Mouse (Mus musculus) neural tube, embryonic 11.5 days (tissue): ENCODE data around the gene Parn. TPM values are rescaled to one million over a fixed set of nuclear protein-coding genes. Genes with fewer than 3 reads are reported as not detected.

ENCODE experiments used
- ATAC-seq: fragments of 200-750 bp; cut with Nextera tagmentation; 2 replicates; pipeline ENCODE4 v1.8.0; 2017; ENCODE audit warnings: moderate number of reproducible peaks, mild to moderate bottlenecking, moderate TSS enrichment, moderate library complexity; ENCODE audit not compliant: insufficient read depth, low FRiP score, low TSS enrichment
- DNase-seq: peaks from one replicate; pipeline ENCODE4 v3.0.0-alpha.2; 2015; ENCODE audit warnings: low spot score
- H3K27ac ChIP-seq: fragments of 300-500 bp; sonication (generic); 2 replicates; pipeline ENCODE4 v1.5.1; 2014; ENCODE audit warnings: low read depth, mild to moderate bottlenecking, low read length
- H3K27me3 ChIP-seq: fragments of 300-500 bp; sonication (generic); 2 replicates; pipeline ENCODE4 v1.6.1; 2014; ENCODE audit warnings: mild to moderate bottlenecking, low read length, mixed read lengths; ENCODE audit not compliant: control insufficient read depth, insufficient read depth
- H3K36me3 ChIP-seq: fragments of 300-500 bp; sonication (generic); 2 replicates; pipeline ENCODE4 v1.6.1; 2014; ENCODE audit warnings: mild to moderate bottlenecking, low read length, moderate library complexity, mixed read lengths; ENCODE audit not compliant: control insufficient read depth, insufficient read depth
- H3K4me1 ChIP-seq: fragments of 300-500 bp; sonication (generic); 2 replicates; pipeline ENCODE4 v1.6.1; 2014; ENCODE audit warnings: low read length, mixed read lengths; ENCODE audit not compliant: control insufficient read depth, insufficient read depth
- H3K4me2 ChIP-seq: fragments of 300-500 bp; sonication (generic); 2 replicates; pipeline ENCODE4 v1.6.1; 2014; ENCODE audit warnings: low read depth, mild to moderate bottlenecking, moderate library complexity
- H3K4me3 ChIP-seq: fragments of 300-500 bp; sonication (generic); 2 replicates; pipeline ENCODE4 v1.5.1; 2014; ENCODE audit warnings: low read depth, low read length
- H3K9ac ChIP-seq: fragments of 300-500 bp; sonication (generic); 2 replicates; pipeline ENCODE4 v1.6.1; 2014; ENCODE audit warnings: mild to moderate bottlenecking, low read length
- H3K9me3 ChIP-seq: fragments of 300-500 bp; sonication (generic); 2 replicates; pipeline ENCODE4 v1.6.1; 2016; ENCODE audit warnings: low read length; ENCODE audit not compliant: control insufficient read depth
- WGBS: fragments of 180-500 bp; shearing (Covaris S2); extraction: QIAGEN DNeasy Blood & Tissue Kit; methylation state at CpG from one replicate; pipeline ENCODE4 v1.1.7; 2014; 5-methylcytosine and 5-hydroxymethylcytosine counted together
- polyA plus RNA-seq: library from polyadenylated mRNA; unstranded; fragments of >200 nt; fragmentation: Nextera tagmentation; extraction: Ambion mirVana; gene quantifications from 2 replicates; pipeline ENCODE4 v1.2.1, GENCODE M21; 2014

Parn gene
- polyA plus RNA-seq, 1 experiment from 2014 or later = 41.3 TPM

DNA sequence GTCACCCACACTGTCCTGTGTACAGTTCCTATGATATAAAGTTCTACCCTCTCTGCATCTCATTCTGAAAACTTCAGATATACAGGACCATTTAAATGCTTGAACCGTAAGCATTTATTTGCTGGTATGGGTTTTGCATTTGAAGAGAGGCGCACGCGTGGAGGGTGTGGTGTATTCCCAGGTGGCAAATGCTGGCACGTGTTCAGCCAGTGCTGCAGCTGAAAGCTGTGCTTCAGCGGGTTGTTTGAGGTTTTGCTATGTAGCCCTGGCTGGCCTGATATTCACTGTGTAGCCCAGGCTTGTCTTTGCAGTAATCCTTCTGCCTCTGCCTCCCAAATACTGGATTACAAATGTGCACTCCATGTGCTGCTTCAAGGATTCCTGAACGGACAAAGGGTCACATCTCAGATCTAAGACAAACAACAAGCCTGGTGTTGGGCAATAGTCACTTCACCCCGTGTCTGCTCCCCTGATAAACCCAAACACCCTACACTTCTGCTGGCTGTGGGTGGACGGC, 111.0 kb downstream of the Parn start:
- no peaks in the 10 kb centered on the region for H3K9me3 ChIP-seq
- H3K4me2 ChIP-seq = no peak overlapping the region
- no peaks in the 10 kb centered on the region for H3K27me3 ChIP-seq
- H3K4me1 ChIP-seq = no peaks in the 10 kb centered on the region
- no peaks in the 10 kb centered on the region for H3K36me3 ChIP-seq
- no peak overlapping the region for H3K4me3 ChIP-seq
- no peak for ATAC-seq
- no peak for DNase-seq
- no peak overlapping the region for H3K9ac ChIP-seq
- 84% methylated on average over 9 of the region's 9 CpGs for WGBS
- H3K27ac ChIP-seq = no peak overlapping the region

DNA sequence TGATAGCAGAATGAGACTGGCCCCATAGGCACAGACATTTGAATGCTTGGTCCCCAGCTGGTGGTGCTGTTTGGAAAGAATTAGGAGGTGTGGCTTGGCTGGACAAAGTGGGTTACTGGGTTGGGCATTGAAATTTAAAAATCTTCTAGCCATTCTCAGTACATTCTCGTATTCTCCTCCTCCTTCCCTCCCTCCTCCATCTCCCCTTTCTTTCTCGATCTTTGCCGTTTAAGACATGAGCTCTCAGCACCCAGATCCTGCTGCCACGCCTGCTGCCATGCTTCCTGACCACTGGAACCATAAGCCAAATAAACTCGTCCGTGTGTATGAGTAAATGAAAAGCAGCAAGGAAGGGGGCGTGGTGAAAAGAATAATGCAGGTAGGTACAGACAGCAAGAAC, 111.5 kb downstream of the Parn start:
- ATAC-seq (no peak), DNase-seq (no peak)
- 92% methylated on average over 7 of the region's 7 CpGs for WGBS

DNA sequence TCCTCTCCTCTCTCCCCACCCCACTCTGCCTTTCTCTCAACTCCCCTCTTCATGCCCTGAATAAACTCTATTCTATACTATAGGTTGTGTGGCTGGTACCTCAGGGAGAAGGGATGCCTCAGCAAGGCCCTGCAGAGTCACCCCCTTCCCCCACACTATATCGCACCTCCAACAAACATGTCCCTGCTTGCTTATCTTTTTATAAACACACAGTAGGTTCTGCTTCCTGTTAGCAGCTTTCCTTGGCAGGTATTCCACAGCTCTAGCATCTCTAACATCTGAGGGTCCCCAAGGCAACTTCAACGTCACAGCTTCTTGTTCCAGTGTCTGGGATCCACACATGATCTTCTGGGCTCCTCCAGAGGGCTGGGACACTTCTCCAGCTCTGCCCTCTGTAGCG, 117.3 kb downstream of the Parn start:
- 94% methylated on average over 3 of the region's 3 CpGs for whole genome bisulfite sequencing

More for the DNA sequence above, 111.5 kb downstream of the Parn start:
- Histone ChIP-seq H3K36me3 (no peaks in the 10 kb centered on the region), H3K9me3 (no peaks in the 10 kb centered on the region), H3K4me1 (no peaks in the 10 kb centered on the region), H3K27me3 (no peaks in the 10 kb centered on the region), H3K27ac (no peak overlapping the region), H3K4me3 (no peak overlapping the region), H3K4me2 (no peak overlapping the region), H3K9ac (no peak overlapping the region)

DNA sequence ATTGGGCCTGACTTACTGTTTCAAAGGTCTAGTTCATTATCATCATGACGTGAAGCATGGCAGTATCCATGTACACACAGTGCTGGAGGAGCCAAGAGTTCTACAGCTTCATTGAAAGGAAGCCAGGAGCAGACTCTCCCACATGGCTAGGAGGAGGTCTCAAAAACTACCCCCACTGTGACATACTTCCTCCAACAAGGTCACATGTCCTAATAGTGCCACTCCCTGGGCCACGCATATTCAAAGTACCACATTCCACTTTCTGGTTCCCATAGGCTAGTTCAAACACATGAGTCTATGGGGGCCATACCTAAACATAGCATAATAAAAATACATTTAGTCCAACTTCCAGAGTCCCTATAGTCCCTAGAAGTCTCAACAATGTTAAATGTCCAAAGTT, 118.0 kb downstream of the Parn start:
- Histone ChIP-seq H3K9me3 (peaks cover 9% of the 10 kb centered on the region), H3K36me3 (no peaks in the 10 kb centered on the region), H3K9ac (no peak overlapping the region), H3K27ac (no peak overlapping the region), H3K4me3 (no peak overlapping the region), H3K27me3 (no peaks in the 10 kb centered on the region), H3K4me1 (no peaks in the 10 kb centered on the region), H3K4me2 (no peak overlapping the region)
- DNase-seq = no peak
- WGBS = 84% methylated on average over 2 of the region's 2 CpGs
- ATAC-seq = no peak

More for the DNA sequence above, 117.3 kb downstream of the Parn start:
- no peak overlapping the region for H3K27ac ChIP-seq
- no peaks in the 10 kb centered on the region for H3K27me3 ChIP-seq
- no peak overlapping the region for H3K4me3 ChIP-seq
- no peak overlapping the region for H3K4me2 ChIP-seq
- no peak for DNase-seq
- no peaks in the 10 kb centered on the region for H3K36me3 ChIP-seq
- no peak overlapping the region for H3K9ac ChIP-seq
- H3K9me3 ChIP-seq = peaks cover 9% of the 10 kb centered on the region
- ATAC-seq = no peak
- H3K4me1 ChIP-seq = no peaks in the 10 kb centered on the region

DNA sequence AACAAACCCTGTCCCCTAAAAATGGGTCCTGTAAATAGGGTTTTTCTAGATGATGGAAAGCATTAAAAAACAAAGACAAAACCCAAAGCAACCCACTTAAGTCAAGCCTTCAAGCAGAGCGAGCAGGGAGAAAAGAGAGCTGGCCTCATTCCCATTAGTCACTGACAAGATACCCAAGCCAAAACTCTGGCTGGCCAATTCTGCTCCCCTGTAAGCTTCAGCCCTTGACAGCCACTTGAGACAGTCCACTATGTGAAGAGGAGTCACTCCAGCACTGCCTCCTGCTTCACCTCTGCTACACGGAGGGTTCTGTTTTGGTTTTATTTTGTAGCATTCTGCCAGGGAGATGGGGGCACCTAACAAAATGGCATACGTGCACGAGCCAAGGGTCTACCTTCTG, 126.2 kb downstream of the Parn start:
- Histone ChIP-seq H3K4me2 (no peak overlapping the region), H3K27ac (no peak overlapping the region), H3K27me3 (no peaks in the 10 kb centered on the region), H3K4me3 (no peak overlapping the region), H3K4me1 (no peaks in the 10 kb centered on the region), H3K9ac (no peak overlapping the region), H3K36me3 (no peaks in the 10 kb centered on the region), H3K9me3 (peaks cover 7% of the 10 kb centered on the region)
- DNase-seq = no peak
- no peak for ATAC-seq
- 84% methylated on average over 4 of the region's 4 CpGs for WGBS

DNA sequence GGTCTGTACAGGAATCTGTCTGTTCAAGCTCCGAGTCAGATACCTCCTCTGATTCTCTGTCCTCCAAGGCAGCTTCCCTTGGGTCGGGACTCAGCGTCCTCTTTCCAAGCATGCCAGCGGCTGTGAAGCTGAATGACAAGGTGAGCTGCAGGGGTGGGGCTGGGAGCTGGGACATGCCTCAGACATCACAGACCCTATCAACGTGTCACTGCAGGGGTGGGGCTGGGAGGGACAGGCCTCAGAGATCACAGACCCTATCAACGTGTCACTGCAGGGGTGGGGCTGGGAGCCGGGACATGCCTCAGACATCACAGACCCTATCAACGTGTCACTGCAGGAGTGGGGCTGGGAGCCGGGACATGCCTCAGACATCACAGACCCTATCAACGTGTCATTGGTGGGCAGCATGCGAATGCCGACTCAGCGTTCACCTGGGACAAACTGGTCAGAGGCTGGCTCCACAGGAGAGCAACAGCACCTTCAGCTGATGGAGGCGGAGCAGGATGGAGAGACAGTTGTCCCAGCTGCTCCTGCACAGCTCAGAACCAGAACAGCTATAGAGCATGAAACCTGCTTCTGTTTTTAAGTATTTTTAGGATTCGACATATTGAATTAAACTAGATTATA, 126.7 kb downstream of the Parn start:
- peaks cover 3% of the 10 kb centered on the region; the same call in 1 of the 2 replicates for H3K9me3 ChIP-seq
- no peaks in the 10 kb centered on the region for H3K4me1 ChIP-seq
- H3K4me2 ChIP-seq = no peak overlapping the region
- DNase-seq (no peak), ATAC-seq (no peak)
- WGBS = 83% methylated on average over 15 of the region's 15 CpGs
- no peak overlapping the region for H3K27ac ChIP-seq
- no peaks in the 10 kb centered on the region for H3K27me3 ChIP-seq
- H3K36me3 ChIP-seq = no peaks in the 10 kb centered on the region
- H3K4me3 ChIP-seq = no peak overlapping the region
- no peak overlapping the region for H3K9ac ChIP-seq

DNA sequence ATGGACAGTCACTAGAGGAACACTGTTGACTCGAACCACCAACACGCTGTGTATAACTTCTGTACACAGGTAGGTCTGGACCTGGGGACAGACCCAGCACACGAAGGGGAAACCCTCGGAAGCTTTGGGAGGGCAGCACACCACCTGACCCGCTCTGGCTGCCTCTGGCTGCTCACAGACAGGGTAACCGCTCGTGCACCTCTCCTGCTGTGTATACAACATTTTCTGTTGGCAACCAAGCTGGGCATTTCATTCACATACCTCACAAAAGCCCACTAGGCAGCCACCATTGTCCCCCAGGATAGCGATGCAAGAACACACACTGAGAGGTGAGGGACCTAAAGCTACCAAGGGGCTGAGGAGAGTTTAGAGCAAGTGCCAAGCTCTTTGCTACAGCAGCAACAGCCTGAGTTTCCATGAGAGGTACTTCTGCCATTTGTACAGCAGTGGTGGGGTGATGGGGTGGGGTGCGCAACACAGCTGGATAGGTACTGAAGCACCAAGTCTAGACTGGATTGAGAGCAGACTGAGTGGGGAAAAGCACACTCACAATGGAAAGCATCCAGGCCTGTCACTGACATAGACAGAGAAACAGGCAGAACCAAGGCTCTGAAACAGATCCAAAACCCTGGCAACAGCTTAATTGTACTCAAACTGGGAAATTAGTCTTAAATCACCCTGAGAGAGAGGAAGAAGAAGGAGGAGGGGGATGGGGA, 128.9 kb downstream of the Parn start:
- H3K4me2 ChIP-seq = no peak overlapping the region
- DNase-seq = no peak
- no peak overlapping the region for H3K4me3 ChIP-seq
- H3K4me1 ChIP-seq = no peaks in the 10 kb centered on the region
- no peaks in the 10 kb centered on the region for H3K36me3 ChIP-seq
- H3K9me3 ChIP-seq = no peaks in the 10 kb centered on the region
- H3K9ac ChIP-seq = no peak overlapping the region
- WGBS = 73% methylated on average over 9 of the region's 9 CpGs
- no peak for ATAC-seq
- H3K27ac ChIP-seq = no peak overlapping the region
- H3K27me3 ChIP-seq = no peaks in the 10 kb centered on the region

DNA sequence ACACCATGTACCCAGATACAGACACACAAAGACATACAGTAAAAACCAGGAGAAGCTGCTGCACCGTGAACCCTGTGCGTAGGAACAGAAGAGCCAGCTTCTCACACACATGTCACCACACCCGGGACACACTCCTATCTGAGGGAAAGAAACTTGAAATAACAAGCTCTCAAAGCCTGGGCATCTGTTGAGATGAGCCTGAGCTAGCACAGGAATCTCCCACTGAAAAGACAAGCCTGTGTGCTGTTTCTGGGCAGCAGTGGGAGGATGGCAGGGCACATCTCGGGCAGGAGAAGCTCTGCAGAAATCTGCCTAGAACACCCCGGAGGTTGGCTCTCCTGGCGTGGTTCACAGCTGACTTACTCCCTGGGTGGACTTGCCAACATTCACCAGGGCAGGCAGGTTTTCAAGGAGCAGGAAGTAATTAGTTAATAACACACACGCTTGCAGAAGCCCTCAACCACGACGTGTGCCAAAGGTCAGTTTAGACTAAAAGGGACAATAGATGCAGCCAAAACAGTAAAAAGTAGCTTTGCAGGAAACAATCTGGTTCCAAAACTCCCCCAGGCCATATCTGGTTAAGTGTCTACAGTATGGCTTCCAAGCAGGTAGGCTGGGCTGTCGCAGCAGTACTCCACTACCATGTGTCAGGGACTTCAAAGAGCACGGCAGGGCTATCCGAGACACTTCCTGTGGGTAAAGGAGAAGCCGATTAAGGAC, 129.6 kb downstream of the Parn start:
- no peak for ATAC-seq

More for the DNA sequence above, 129.6 kb downstream of the Parn start:
- DNase-seq = no peak
- Histone ChIP-seq H3K4me3 (no peak overlapping the region), H3K27me3 (no peaks in the 10 kb centered on the region), H3K4me2 (no peak overlapping the region), H3K9me3 (no peaks in the 10 kb centered on the region), H3K9ac (no peak overlapping the region), H3K4me1 (no peaks in the 10 kb centered on the region), H3K36me3 (no peaks in the 10 kb centered on the region), H3K27ac (no peak overlapping the region)
- WGBS = 73% methylated on average over 13 of the region's 13 CpGs
